Mouse (Mus musculus): Measurements from ENCODE around the gene Fkbp15.

GRCm38 (mm10) chr4:62383752-62384151 is 23.4 kb upstream of the Fkbp15 start:
- TF ChIP-seq CTCF (IDR thresholded peaks at IDR 0.05) (no peak), EP300 (IDR thresholded peaks at IDR 0.05) (no peak)

All from lung, postnatal 0 days (tissue).